14 mouse cellular contexts compared by ENCODE assay signal in the genomic region with DNA sequence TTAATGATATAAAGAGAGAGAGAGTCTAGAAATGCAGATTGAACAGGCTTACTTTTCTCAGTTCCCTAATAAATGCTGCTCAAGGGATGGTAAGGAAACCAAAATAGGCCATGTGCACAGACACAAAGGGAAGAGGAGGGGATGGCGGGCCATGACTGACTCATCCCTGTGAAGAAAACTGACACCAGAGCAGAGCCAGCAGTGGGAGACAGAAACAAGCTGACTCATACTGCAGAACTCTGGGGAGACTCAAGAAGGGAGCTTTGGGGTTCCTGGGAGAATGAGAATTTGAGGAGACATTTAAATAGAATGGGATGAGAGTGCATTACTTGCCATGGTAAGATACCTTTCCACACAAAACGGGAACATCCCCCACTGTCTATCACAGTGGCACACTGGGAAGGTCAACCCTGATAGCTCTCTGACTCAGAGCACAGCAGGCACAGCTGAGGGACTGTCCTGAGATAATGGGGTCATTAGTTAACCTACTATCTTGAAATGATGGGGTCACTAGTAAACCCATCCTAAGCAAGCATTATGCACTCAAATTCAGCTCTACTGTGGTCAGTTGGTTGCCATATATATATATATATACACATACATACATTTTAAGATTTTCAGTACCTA. TPM values are rescaled to one million over a fixed set of nuclear protein-coding genes. Genes with fewer than 3 reads are reported as not detected.
DNase-seq lines count a peak whose midpoint lies in the region.
"Had no signal": no experiment of that assay in that cellular context is flagged by ENCODE, and none has a peak within 500 bp of the region (broad histone marks: within the 10 kb centered on the region; RNA-seq: fewer than 3 reads in every experiment).

No protein-coding gene starts in this region.

- peak; percentile 45 for DNase-seq in right cerebral cortex, postnatal 25 days
- DNase-seq in right cerebral cortex, postnatal 14 days, result no peak
- DNase-seq in adrenal gland, adult 8-10 months, result peak; percentile 56
- peak; percentile 41 for DNase-seq in layer of hippocampus, adult 9-11 months
- no peak for DNase-seq in kidney, adult 18-20 months
- no peak for DNase-seq in natural killer cell, adult 2 months (ENCODE audit: low spot score in 2 of 2)
- DNase-seq in ovary, postnatal 36 days (ENCODE audit: low spot score), result no peak
- DNase-seq: cerebellum, postnatal 14 days; heart, adult 2 months; heart, postnatal 14 days; kidney, postnatal 25 days; midbrain, embryonic 14.5 days; thymus, adult 18-20 months had no signal

RNA-seq across cellular contexts. Expression of gene Ripply2, which starts 15.3 kb away (rescaled TPM):
- 1 to 10 TPM; 1.4 to 3.0 (median 2.0) TPM for total RNA-seq in adrenal gland, adult 8-10 months (2022)
- total RNA-seq: heart, adult 2 months; heart, postnatal 14 days; liver, adult 2 months had no signal

RNA-seq across cellular contexts. Expression of gene Cyb5r4, which starts 21.7 kb away (rescaled TPM):
- 10 to 100 TPM; 38.7 to 46.3 (median 43.8) TPM for total RNA-seq in adrenal gland, adult 8-10 months (2022)

Comparison
In these comparisons a context has a peak if more than half of its experiments do, and no peak if none do; other contexts are left out.
1. DNase-seq: peak in right cerebral cortex, postnatal 25 days (single experiment), adrenal gland, adult 8-10 months (single experiment) and layer of hippocampus, adult 9-11 months (single experiment); none in right cerebral cortex, postnatal 14 days (single experiment), kidney, adult 18-20 months (single experiment), natural killer cell, adult 2 months (0 of 2) and ovary, postnatal 36 days (single experiment).